Mouse (Mus musculus): ENCODE measurements at regions not wholly inside any gene's neighbourhood (a gene's known extent, or its start where the extent isn't known, plus 50 kb on each side); places are given as distances from the start of the nearest gene placed in this dataset.

GRCm38 (mm10) chr15:88214286-88214685 is 385.8 kb upstream of the Zdhhc25 start:
- no peak for DNase-seq

- peak; percentile 22 for DNase-seq
Measured at GRCm38 (mm10) chr15:88229456-88229855, 370.6 kb upstream of the Zdhhc25 start.

- peak; percentile 51 for DNase-seq
Measured at GRCm38 (mm10) chr15:88244606-88245005, 355.5 kb upstream of the Zdhhc25 start.

- peak; percentile 80 for DNase-seq
Measured at GRCm38 (mm10) chr15:88245496-88246246, 354.4 kb upstream of the Zdhhc25 start.

GRCm38 (mm10) chr15:88247974-88248625 is 352.0 kb upstream of the Zdhhc25 start:
- DNase-seq, result peak; percentile 95

GRCm38 (mm10) chr15:88288051-88288450 is 312.1 kb upstream of the Zdhhc25 start:
- DNase-seq, result peak; percentile 80

- DNase-seq, result peak; percentile 42
Measured at GRCm38 (mm10) chr15:88288696-88289095, 311.4 kb upstream of the Zdhhc25 start.

GRCm38 (mm10) chr15:88290740-88291363 is 309.2 kb upstream of the Zdhhc25 start:
- peak; percentile 68 for DNase-seq

GRCm38 (mm10) chr15:88299061-88299460 is 301.0 kb upstream of the Zdhhc25 start:
- no peak for DNase-seq

- DNase-seq, result peak; percentile 28
Measured at GRCm38 (mm10) chr15:88311158-88311557, 288.9 kb upstream of the Zdhhc25 start.

GRCm38 (mm10) chr15:88314810-88315459 is 285.2 kb upstream of the Zdhhc25 start:
- peak; percentile 44 for DNase-seq

- peak; percentile 23 for DNase-seq
Measured at GRCm38 (mm10) chr15:88318048-88318447, 282.1 kb upstream of the Zdhhc25 start.

GRCm38 (mm10) chr15:88319527-88319926 is 280.6 kb upstream of the Zdhhc25 start:
- DNase-seq, result peak; percentile 44

- peak; percentile 55 for DNase-seq
Measured at GRCm38 (mm10) chr15:88323584-88324375, 276.3 kb upstream of the Zdhhc25 start.

- DNase-seq, result peak; percentile 73
Measured at GRCm38 (mm10) chr15:88325108-88325507, 275.0 kb upstream of the Zdhhc25 start.

GRCm38 (mm10) chr15:88353206-88353605 is 246.9 kb upstream of the Zdhhc25 start:
- DNase-seq, result peak; percentile 66

- peak; percentile 58 for DNase-seq
Measured at GRCm38 (mm10) chr15:88360375-88361035, 239.6 kb upstream of the Zdhhc25 start.

GRCm38 (mm10) chr15:88361351-88361750 is 238.8 kb upstream of the Zdhhc25 start:
- DNase-seq, result no peak

GRCm38 (mm10) chr15:88362966-88363365 is 237.1 kb upstream of the Zdhhc25 start:
- DNase-seq, result no peak

GRCm38 (mm10) chr15:88370366-88370765 is 229.7 kb upstream of the Zdhhc25 start:
- no peak for DNase-seq

- no peak for DNase-seq
Measured at GRCm38 (mm10) chr15:88372039-88372438, 228.1 kb upstream of the Zdhhc25 start.

- DNase-seq, result no peak
Measured at GRCm38 (mm10) chr15:88373923-88374322, 226.2 kb upstream of the Zdhhc25 start.
